Comparison of ENCODE assay signal across 15 mouse cellular contexts in genomic region chr3:60848437-60848836, GRCm38 (mm10).
"Had no signal": no experiment of that assay in that cellular context is flagged by ENCODE, and none has a peak within 500 bp of the region (broad histone marks: within the 10 kb centered on the region; RNA-seq: fewer than 3 reads in every experiment).

No protein-coding gene starts in this region.

- H3K4me1 ChIP-seq: intestine, embryonic 15.5 days; limb, embryonic 13.5 days; lung, embryonic 15.5 days; midbrain, embryonic 10.5 days; neural tube, embryonic 12.5 days had no signal

- H3K4me3 ChIP-seq: intestine, embryonic 15.5 days; limb, embryonic 13.5 days; liver, embryonic 15.5 days; lung, embryonic 15.5 days; midbrain, embryonic 10.5 days; neural tube, embryonic 12.5 days had no signal

- H3K9me3 ChIP-seq: intestine, embryonic 15.5 days; limb, embryonic 13.5 days; liver, embryonic 15.5 days; lung, embryonic 15.5 days; midbrain, embryonic 10.5 days; neural tube, embryonic 12.5 days had no signal

- DNase-seq: kidney, adult 18-20 months; kidney, postnatal 14 days; left cerebral cortex, postnatal 4 days; lung, postnatal 14 days; midbrain, embryonic 14.5 days; right cerebral cortex, postnatal 4 days; spleen, adult 18-20 months; thymus, postnatal 36 days had no signal

- H3K27ac ChIP-seq: intestine, embryonic 15.5 days; limb, embryonic 13.5 days; liver, embryonic 15.5 days; lung, embryonic 15.5 days; macrophage; midbrain, embryonic 10.5 days; neural tube, embryonic 12.5 days had no signal

- H3K4me2 ChIP-seq: intestine, embryonic 15.5 days; limb, embryonic 13.5 days; liver, embryonic 15.5 days; lung, embryonic 15.5 days; neural tube, embryonic 12.5 days had no signal

- ATAC-seq: intestine, embryonic 15.5 days had no signal

- H3K9ac ChIP-seq: intestine, embryonic 15.5 days; limb, embryonic 13.5 days; liver, embryonic 15.5 days; lung, embryonic 15.5 days; neural tube, embryonic 12.5 days had no signal

- H3K27me3 ChIP-seq: intestine, embryonic 15.5 days; limb, embryonic 13.5 days; liver, embryonic 15.5 days; lung, embryonic 15.5 days; neural tube, embryonic 12.5 days had no signal

- H3K36me3 ChIP-seq: intestine, embryonic 15.5 days; limb, embryonic 13.5 days; liver, embryonic 15.5 days; lung, embryonic 15.5 days; midbrain, embryonic 10.5 days; neural tube, embryonic 12.5 days had no signal
